Mouse (Mus musculus): ENCODE measurements around the gene Lasp1. TPM values are rescaled to one million over a fixed set of nuclear protein-coding genes. Genes with fewer than 3 reads are reported as not detected.

Gene Lasp1
- polyA plus RNA-seq, 1 experiment from 2014 or later, result 160 TPM

DNA sequence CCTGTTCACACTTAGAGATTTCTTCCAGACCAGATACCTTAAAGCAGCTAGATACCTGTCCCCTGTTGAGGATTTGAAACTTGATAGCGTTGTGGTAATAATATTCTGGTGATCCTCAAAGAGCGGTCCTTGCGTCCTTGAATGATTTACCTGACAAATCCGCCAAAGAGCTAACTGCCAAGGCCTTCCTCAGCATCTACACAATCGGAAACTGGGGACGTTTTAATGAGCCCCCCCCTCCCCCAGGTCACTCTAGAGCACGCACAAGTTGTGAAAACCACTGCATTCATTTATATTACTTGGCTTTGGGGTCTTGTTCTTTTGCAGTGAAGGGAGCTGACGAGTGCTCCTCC, 741 bp upstream of the Lasp1 start:
- H3K27ac ChIP-seq, result peak overlapping the region; percentile 30; the same call in 1 of the 2 replicates

DNA sequence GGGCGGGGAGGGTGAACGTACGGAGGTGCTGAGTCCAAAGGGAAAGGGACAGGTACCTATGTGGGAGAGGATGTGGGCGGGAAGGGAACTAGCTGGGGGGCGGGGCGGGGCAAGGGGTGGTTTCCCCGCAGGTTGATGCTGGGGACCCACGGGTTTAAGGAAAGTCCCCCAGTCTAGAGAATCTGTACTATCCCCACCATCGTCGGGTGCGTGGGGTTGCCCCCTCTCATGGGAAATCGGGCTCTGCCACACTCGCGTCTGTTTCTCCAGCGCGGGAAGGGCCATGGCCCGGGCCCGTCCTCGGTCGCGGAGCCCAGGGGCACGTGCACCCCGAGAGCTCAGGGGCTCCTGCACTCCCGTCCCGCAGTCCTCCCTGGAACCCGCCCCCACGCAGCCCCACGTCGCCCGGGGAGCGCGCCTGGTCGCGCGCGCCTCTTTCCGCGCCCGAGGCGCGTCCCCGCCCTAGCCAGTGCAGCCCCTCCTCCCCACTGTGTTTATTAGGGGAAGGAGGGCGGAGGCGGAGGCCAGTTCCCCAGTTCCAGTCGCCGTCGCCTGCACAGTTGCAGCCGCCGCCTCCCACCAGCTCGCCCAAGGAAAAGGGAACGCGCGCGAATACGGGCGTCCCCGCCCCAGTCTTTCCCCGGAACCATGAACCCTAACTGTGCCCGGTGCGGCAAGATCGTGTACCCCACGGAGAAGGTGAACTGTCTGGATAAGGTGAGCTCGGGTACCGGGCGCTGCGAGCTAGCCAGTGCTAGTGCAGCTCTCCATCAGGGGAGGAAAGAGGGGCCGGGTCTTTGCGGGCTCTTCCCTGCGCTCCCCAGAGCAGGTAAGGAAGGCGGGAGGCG, 570 bp downstream of the Lasp1 start:
- Histone ChIP-seq H3K9ac (peak overlapping the region; percentile 66), H3K4me2 (peak overlapping the region; percentile 75), H3K9me3 (no peaks in the 10 kb centered on the region), H3K4me1 (peaks cover 42% of the 10 kb centered on the region), H3K27ac (peak overlapping the region; percentile 99), H3K27me3 (no peaks in the 10 kb centered on the region), H3K4me3 (peak overlapping the region; percentile 75), H3K36me3 (no peaks in the 10 kb centered on the region)
- WGBS, result under 1% methylated on average over 71 of the region's 71 CpGs
- peak; percentile 88 for ATAC-seq (ENCODE audit: borderline replicate concordance, extremely low read depth, low FRiP score, low TSS enrichment)

More for the DNA sequence above, 741 bp upstream of the Lasp1 start:
- no peaks in the 10 kb centered on the region for H3K27me3 ChIP-seq
- no peaks in the 10 kb centered on the region for H3K36me3 ChIP-seq
- peak overlapping the region; percentile 75 for H3K4me2 ChIP-seq
- H3K9me3 ChIP-seq, result no peaks in the 10 kb centered on the region
- H3K4me1 ChIP-seq, result peaks cover 30% of the 10 kb centered on the region
- H3K4me3 ChIP-seq, result no peak overlapping the region
- 44% methylated on average over 8 of the region's 8 CpGs for WGBS
- 0 out of 2 replicates have a peak overlapping the region, but pooled peaks have one; percentile 0 for H3K9ac ChIP-seq
- ATAC-seq (ENCODE audit: borderline replicate concordance, extremely low read depth, low FRiP score, low TSS enrichment), result no peak

DNA sequence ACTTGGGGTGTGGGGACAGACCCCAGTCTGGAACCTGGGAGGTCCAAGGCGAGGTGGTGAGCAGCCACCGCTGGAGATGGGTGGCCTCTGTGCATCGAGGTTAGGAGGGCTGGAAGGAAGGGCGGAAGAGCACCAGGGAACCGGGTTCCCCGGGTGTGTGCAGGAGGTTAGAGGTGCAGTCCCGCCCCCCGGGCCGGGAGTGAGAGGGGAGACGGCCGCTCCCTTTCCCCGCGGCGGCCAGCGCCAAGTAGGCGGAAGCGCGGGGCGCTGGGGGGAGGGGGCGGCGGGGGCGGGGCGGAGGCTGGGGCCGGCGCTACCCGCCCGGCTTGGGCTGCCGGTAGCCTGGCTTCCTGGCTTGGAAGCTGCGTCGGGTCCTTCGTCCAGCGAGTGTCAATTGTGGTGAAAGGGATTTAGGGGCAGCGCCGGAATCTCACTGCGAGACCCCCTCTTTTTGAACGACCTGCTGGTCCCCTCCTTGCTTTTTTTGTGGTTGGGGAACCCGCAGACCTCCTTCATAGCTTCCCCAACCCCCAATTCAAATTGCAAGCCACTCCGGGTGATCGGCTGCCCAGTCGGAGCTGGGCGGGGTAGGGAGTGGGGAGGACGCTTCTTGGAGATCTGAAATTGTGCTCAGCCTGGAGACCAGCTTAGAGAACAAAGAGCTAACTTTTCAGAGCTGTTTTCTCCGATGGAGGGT, 1.3 kb downstream of the Lasp1 start:
- peak overlapping the region; percentile 75 for H3K4me2 ChIP-seq
- WGBS, result under 1% methylated on average over 25 of the region's 43 CpGs
- H3K9me3 ChIP-seq, result no peaks in the 10 kb centered on the region
- ATAC-seq (ENCODE audit: borderline replicate concordance, extremely low read depth, low FRiP score, low TSS enrichment), result peak; percentile 77
- peak overlapping the region; percentile 66 for H3K9ac ChIP-seq
- peak overlapping the region; percentile 99 for H3K27ac ChIP-seq
- no peaks in the 10 kb centered on the region for H3K36me3 ChIP-seq
- H3K4me1 ChIP-seq, result peaks cover 50% of the 10 kb centered on the region
- peak overlapping the region; percentile 75 for H3K4me3 ChIP-seq
- no peaks in the 10 kb centered on the region for H3K27me3 ChIP-seq

DNA sequence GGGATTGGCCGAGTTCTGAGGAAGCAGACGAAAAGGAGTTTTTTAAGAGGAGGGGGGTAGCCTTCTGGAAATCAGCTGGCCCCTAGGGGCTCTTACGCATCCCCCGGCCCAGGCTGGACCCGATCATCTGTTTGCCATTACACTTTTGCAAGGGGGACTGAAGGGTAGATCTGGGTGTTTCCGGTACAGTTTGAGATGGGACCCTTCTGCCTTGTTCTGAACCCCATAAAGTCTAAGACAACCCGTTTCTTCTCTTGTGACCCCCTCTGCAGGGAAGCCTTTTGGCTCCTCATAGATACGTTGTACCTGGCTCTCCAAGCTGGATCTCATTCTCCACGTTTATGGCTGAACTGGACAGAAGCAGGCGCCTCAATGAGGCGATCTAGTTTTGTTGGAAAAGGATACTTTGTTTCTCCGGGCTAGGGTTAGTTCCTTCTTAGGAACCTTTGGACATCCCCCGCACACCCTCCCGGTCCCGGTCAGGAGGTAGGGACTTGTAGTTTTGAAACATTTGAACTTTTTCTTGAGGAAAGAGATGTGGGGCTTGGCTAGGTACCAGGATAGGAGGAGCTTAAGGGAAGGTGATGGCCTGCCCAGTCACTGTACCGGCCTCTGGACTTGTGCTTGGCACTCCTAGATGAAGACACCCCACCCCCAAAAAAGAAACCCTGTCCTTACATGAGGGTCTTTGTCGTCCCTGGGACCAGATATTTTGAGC, 2.0 kb downstream of the Lasp1 start:
- H3K27me3 ChIP-seq, result no peaks in the 10 kb centered on the region
- WGBS, result under 1% methylated on average over 17 of the region's 17 CpGs
- no peaks in the 10 kb centered on the region for H3K9me3 ChIP-seq
- peak overlapping the region; percentile 99 for H3K27ac ChIP-seq
- peak overlapping the region; percentile 66 for H3K9ac ChIP-seq
- peaks cover 57% of the 10 kb centered on the region for H3K4me1 ChIP-seq
- H3K36me3 ChIP-seq, result no peaks in the 10 kb centered on the region
- H3K4me3 ChIP-seq, result peak overlapping the region; percentile 75
- H3K4me2 ChIP-seq, result peak overlapping the region; percentile 75
- ATAC-seq (ENCODE audit: borderline replicate concordance, extremely low read depth, low FRiP score, low TSS enrichment), result no peak

DNA sequence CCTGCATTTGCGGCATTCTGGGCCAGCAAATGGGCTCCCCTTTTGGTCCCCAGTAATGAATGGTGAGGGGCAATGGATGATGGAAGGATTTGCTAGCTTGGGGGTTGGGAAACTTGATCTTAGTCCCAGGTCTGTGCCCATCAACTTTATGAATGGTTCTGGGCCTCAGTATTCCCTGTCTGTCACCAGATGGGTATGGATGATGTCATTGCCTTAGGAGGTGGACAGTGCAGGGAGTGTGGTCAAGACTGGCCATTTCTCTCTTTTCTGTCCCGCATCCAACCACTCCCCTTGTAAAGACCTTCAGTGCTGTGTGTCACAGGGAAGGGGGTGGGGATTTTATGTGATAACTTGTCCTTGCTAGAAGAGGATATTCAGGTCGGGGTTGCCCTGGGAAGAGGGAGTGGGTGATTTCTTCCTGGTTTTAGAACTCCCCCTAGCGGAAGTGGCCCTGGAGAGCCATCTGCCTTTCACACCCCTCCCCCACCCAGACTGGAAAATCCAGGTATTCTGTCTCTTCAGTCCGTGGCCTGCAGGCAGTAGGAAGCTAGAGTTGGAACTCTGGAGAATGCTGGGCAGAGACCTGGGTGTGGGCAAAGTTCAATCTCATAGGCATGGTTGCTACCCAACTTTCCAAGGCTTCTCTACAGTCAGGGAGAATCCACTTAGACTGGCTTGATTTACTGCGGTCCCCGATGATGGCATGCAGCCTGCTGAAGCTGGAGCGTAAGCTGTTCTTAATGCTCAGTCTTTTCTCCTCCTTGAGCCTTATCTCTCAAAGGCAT, 2.8 kb downstream of the Lasp1 start:
- ATAC-seq (ENCODE audit: borderline replicate concordance, extremely low read depth, low FRiP score, low TSS enrichment), result no peak
- Histone ChIP-seq H3K27me3 (no peaks in the 10 kb centered on the region), H3K4me3 (peak overlapping the region; percentile 75), H3K36me3 (peaks cover under 1% of the 10 kb centered on the region; the same call in 1 of the 2 replicates), H3K27ac (peak overlapping the region; percentile 99), H3K4me1 (peaks cover 64% of the 10 kb centered on the region), H3K9me3 (no peaks in the 10 kb centered on the region), H3K4me2 (peak overlapping the region; percentile 75), H3K9ac (peak overlapping the region; percentile 66)
- 17% methylated on average over 8 of the region's 8 CpGs for WGBS

DNA sequence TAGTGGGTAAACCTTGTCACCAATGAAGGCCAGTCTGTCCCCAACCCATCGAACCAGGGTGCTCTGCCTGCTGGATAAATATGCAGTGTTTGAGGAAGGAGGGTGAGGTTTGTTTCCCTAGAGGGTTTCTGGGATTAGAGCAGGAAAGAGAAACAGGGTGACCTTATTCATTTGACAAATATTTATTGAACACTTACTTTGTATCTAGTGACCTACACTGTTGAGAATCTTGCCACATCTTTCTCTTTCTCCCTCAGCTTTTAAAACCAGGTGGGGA, 3.3 kb downstream of the Lasp1 start:
- Histone ChIP-seq H3K9me3 (no peaks in the 10 kb centered on the region), H3K36me3 (peaks cover 6% of the 10 kb centered on the region; the same call in 1 of the 2 replicates), H3K9ac (peak overlapping the region; percentile 6; the same call in 1 of the 2 replicates), H3K4me2 (peak overlapping the region; percentile 75), H3K27ac (peak overlapping the region; percentile 99), H3K4me3 (peak overlapping the region; percentile 75), H3K27me3 (no peaks in the 10 kb centered on the region), H3K4me1 (peaks cover 70% of the 10 kb centered on the region)
- WGBS, result 21% methylated on average over 1 of the region's 1 CpGs
- ATAC-seq (ENCODE audit: borderline replicate concordance, extremely low read depth, low FRiP score, low TSS enrichment), result no peak

DNA sequence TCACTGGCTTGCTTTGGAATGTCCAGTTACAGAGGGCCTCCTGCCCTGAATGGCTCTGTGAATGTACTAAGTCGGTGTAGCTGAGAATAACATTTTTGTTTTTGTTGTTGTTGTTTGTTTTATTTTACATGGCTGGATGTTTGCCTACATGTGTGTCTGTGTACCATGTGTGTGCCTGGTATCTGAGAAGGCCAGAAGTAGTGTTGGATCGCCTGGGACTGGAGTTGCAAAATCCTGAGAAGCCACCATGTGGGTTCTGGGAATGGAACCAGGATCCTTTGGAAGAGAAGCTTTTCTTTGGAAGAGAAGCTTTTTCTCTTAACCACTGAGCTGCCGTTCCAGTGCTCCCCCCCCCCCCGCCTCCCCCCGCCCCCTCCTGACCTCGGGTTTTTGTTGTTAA, 3.7 kb downstream of the Lasp1 start:
- Histone ChIP-seq H3K27ac (peak overlapping the region; percentile 99), H3K9me3 (no peaks in the 10 kb centered on the region), H3K4me3 (no peak overlapping the region), H3K9ac (no peak overlapping the region), H3K4me2 (peak overlapping the region; percentile 75), H3K4me1 (peaks cover 73% of the 10 kb centered on the region), H3K27me3 (no peaks in the 10 kb centered on the region), H3K36me3 (peaks cover 6% of the 10 kb centered on the region; the same call in 1 of the 2 replicates)
- 27% methylated on average over 6 of the region's 6 CpGs for WGBS
- ATAC-seq (ENCODE audit: borderline replicate concordance, extremely low read depth, low FRiP score, low TSS enrichment), result no peak

DNA sequence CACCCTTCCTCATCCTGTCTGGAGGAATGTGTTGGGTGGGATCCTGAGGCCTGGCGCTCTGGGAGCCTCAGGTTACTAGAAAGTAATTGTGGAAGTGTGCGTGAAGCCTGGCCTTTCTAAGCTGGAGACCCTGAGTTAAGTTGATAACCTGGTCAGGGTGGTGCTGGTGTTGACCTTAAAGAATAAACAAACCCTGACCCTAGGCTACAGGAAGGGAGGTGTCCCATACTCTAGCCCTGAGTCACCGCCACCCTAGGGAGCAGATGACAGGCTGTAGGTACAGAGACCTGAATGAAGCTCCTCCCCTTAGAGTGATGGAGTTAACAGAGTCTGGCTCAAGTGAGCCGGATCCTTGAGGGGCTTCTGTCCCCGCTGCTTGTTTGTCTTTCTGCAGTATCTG, 5.0 kb downstream of the Lasp1 start:
- Histone ChIP-seq H3K9ac (no peak overlapping the region), H3K36me3 (peaks cover 8% of the 10 kb centered on the region; the same call in 1 of the 2 replicates), H3K27ac (peak overlapping the region; percentile 89), H3K27me3 (no peaks in the 10 kb centered on the region), H3K4me1 (peaks cover 77% of the 10 kb centered on the region), H3K4me3 (no peak overlapping the region), H3K9me3 (no peaks in the 10 kb centered on the region), H3K4me2 (peak overlapping the region; percentile 52; the same call in 1 of the 2 replicates)
- ATAC-seq (ENCODE audit: borderline replicate concordance, extremely low read depth, low FRiP score, low TSS enrichment), result no peak
- 53% methylated on average over 5 of the region's 5 CpGs for WGBS

DNA sequence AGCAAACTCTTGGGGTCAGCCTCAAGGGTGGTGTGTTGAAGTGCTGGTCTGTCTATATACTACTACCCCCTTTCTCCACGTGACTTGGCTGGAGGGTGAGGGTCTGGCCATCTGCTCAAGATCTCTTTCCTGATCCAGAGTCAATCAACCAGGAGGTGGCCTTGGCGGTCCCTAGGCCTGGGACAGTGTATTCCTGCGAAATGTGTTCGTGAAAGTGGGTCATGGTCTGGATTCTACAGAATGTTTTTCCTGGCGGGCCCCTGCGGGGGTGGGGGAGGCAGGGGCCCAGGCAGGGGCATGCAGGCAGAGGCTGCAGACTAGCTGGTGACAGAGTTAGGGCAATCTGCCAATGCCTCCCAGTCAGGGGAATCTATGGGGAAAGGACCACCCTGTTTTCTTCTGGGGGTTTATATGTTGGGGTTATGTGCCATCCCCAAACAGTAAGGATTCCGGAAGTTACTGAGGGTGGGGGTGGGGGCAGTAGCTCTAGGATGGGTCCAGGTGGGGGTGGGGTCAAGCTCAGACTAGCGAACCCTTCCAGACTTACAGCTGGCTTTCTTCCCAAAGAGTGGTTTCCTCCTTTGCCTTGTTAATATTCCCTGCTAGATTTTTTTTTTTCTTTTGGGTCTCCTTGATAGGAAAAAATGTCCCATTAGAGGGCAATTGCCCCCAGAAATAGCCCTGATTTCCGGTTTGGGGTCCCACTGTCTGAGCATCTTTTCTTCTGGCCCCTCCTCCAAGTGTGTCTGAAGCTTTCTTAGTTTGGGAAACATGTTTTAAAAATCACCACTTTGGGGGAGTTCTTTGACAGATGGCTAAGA, 6.3 kb downstream of the Lasp1 start:
- ATAC-seq (ENCODE audit: borderline replicate concordance, extremely low read depth, low FRiP score, low TSS enrichment), result peak; percentile 37; the same call in 1 of the 2 replicates
- Histone ChIP-seq H3K27ac (peak overlapping the region; percentile 89), H3K36me3 (peaks cover 11% of the 10 kb centered on the region; the same call in 1 of the 2 replicates), H3K27me3 (no peaks in the 10 kb centered on the region), H3K4me1 (peaks cover 89% of the 10 kb centered on the region), H3K4me2 (peak overlapping the region; percentile 52), H3K4me3 (peak overlapping the region; percentile 20), H3K9ac (no peak overlapping the region; the same call in 1 of the 2 replicates), H3K9me3 (no peaks in the 10 kb centered on the region)
- 9% methylated on average over 9 of the region's 9 CpGs for WGBS

DNA sequence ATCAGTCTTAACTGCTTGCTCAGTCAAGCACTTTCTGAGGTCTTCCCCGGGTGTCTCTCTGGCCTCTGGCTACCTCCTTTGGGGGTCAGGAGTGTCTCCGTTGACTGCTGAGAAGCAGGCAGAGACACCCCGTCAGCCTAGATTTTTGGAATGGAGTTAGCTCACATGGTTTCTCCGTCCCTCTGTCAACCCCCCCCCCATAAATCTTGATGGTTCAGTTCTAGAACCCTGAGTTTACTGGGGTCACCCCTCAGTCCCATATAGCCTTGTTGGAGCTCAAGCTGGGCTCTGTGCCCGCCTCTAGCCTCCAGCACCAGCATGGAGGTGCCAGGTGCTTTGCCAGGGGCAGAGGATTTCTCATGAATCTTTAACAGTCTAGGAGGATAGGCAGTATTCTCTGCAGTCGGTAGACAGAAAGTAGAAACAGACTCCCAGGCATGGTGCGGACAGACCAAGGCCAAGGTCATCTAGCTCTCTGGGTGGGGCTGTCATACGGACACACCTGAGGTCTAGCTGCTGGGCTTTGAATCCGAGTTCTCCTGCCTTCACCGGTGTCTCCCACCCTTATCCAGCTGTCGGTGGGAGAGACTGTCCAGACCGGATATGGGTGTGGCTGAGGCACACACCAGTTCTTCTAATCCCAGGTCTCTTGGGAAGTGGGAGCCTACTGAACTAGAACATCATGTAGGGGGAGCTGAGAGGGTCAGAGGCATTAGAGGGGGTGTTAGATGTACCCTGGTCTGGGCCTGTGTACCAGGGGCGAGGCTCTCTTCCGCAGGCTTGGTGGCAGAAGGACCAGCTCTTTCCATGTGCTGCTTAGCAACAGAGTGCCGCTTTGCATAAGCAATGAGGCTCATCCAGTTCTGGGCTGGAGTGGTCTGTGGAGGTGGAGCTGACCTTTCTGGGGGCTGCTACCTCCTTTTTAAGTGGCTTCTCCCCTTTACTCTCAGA, 7.1 kb downstream of the Lasp1 start:
- peak overlapping the region; percentile 11; the same call in 1 of the 2 replicates for H3K9ac ChIP-seq
- peak overlapping the region; percentile 89 for H3K27ac ChIP-seq
- no peaks in the 10 kb centered on the region for H3K9me3 ChIP-seq
- H3K4me1 ChIP-seq, result peaks cover 98% of the 10 kb centered on the region
- H3K4me2 ChIP-seq, result peak overlapping the region; percentile 52
- ATAC-seq (ENCODE audit: borderline replicate concordance, extremely low read depth, low FRiP score, low TSS enrichment), result no peak
- H3K27me3 ChIP-seq, result no peaks in the 10 kb centered on the region
- H3K36me3 ChIP-seq, result peaks cover 11% of the 10 kb centered on the region; the same call in 1 of the 2 replicates
- H3K4me3 ChIP-seq, result peak overlapping the region; percentile 20
- WGBS, result 25% methylated on average over 15 of the region's 15 CpGs
